Mouse (Mus musculus) brain, embryonic 14.5 days (tissue): ENCODE measurements around the gene Fam189a2.

ENCODE experiments used
- CTCF ChIP-seq: fragments of 200-500 bp; IDR thresholded peaks from 2 replicates; pipeline ENCODE4 v1.5.1; 2012; ENCODE audit warnings: inconsistent platforms, mild to moderate bottlenecking, moderate library complexity, borderline replicate concordance; ENCODE audit not compliant: insufficient read depth, insufficient read length; ENCODE audit errors: extremely low read depth
- POLR2A ChIP-seq: fragments of 200-500 bp; IDR thresholded peaks from 2 replicates; pipeline ENCODE4 v1.6.1; 2012; ENCODE audit warnings: mild to moderate bottlenecking, inconsistent platforms, borderline replicate concordance; ENCODE audit not compliant: poor library complexity, insufficient read depth, insufficient read length, severe bottlenecking; ENCODE audit errors: extremely low read depth

GRCm38 (mm10) chr19:24058851-24059250 is 28.0 kb upstream of the Fam189a2 start:
- TF ChIP-seq CTCF (no peak), POLR2A (no peak)
